Mouse (Mus musculus): ENCODE results near the gene Rasgrf2.

- no peak for TF ChIP-seq CTCF (IDR thresholded peaks at IDR 0.05; ENCODE audit: control insufficient read depth, insufficient read depth, low read length)
- no peak for TF ChIP-seq POLR2A (IDR thresholded peaks at IDR 0.05; ENCODE audit: borderline replicate concordance, control insufficient read depth, low read depth, low read length)
These were observed 212.7 kb downstream of the Rasgrf2 start for GRCm38 (mm10) chr13:91918764-91919163.

Data from bone marrow, adult 2 months (tissue).